Mouse (Mus musculus) heart, postnatal 0 days (tissue): Measurements from ENCODE around the gene Myh7b.

ENCODE experiments used
- CTCF ChIP-seq: IDR thresholded peaks from 2 replicates; pipeline ENCODE4 v1.5.1; 2016; ENCODE audit warnings: antibody characterized with exemption, control low read depth, low read depth
- EP300 ChIP-seq: IDR thresholded peaks from 2 replicates; pipeline ENCODE4 v1.6.1; 2016; ENCODE audit warnings: antibody characterized with exemption, low read depth

DNA sequence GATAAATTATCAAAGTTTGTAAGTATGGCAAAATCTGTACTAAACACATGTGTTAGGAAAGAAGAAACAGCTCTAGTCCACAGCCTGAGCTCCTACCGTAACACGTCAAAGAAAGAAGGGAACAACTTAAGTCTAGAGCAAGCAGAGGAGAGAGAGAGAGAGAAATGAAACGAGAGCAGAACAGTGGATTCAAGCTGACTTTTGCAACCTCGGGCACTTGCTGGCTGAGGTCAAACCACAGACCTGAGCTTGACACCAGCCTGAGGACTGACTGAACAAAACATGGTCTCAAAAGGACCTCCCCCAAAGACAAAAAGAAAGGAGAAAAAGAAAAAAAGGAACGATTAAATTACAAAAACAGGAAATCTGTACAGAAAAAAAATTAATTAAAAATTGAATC, 69.6 kb downstream of the Myh7b start:
- TF ChIP-seq CTCF (no peak), EP300 (no peak)
